Comparison of ENCODE assay signal across 19 mouse cellular contexts in the genomic region with DNA sequence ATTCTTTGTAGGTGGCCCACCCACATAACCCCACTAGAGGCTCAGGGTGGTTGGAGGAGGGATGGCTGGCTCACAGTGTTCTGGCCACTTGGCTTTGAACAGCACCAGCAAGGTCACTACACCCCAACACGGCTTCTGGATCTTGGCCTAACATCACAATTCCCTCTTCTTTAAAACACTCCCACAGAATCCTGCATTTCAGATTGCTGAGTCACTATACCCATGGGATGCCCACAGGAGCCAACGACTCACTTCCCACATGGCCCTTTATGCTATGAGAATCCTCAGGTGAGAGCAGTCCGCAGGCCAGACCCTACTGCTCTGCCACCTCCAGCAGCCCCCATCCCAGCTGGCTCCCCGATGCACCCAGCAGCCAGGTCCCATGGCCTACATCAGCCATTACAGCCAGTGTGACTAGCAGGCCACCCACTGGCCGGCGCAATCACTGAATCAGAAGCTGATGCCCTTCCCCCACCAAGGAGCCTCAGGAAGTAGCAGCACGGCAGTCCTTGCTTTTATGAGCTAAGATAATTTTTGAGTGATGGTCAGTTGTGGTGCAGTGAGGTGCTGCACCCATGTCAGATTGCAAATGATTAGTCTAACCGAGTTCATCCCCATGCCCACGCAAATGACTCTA. TPM values are rescaled to one million over a fixed set of nuclear protein-coding genes. Genes with fewer than 3 reads are reported as not detected.
DNase-seq lines count a peak whose midpoint lies in the region; ATAC-seq and TF ChIP-seq lines count a peak whose summit lies in the region.
"Had no signal": no experiment of that assay in that cellular context is flagged by ENCODE, and none has a peak within 500 bp of the region (broad histone marks: within the 10 kb centered on the region; RNA-seq: fewer than 3 reads in every experiment).

No protein-coding gene starts in this region.

- TF ChIP-seq POLR2A in kidney, adult 2 months (IDR thresholded peaks at IDR 0.05; ENCODE audit: low read depth, low read length), result no peak

- H3K9ac ChIP-seq in kidney, embryonic 16.5 days (replicated peaks; ENCODE audit: low read length), result no peak overlapping the region
- H3K9ac ChIP-seq: embryonic facial prominence, embryonic 13.5 days; lung, embryonic 15.5 days; neural tube, embryonic 13.5 days had no signal

- no peaks in the 10 kb centered on the region for H3K9me3 ChIP-seq in kidney, embryonic 16.5 days (ENCODE audit: low read length)
- H3K9me3 ChIP-seq: embryonic facial prominence, embryonic 13.5 days; lung, embryonic 15.5 days; neural tube, embryonic 13.5 days had no signal

- no peak overlapping the region for H3K4me2 ChIP-seq in kidney, embryonic 16.5 days (replicated peaks; ENCODE audit: low read depth, low read length)
- H3K4me2 ChIP-seq: embryonic facial prominence, embryonic 13.5 days; lung, embryonic 15.5 days; neural tube, embryonic 13.5 days had no signal

- H3K4me3 ChIP-seq in kidney, adult 2 months (ENCODE audit: insufficient read depth, low read depth, low read length), result no peak overlapping the region
- no peak overlapping the region for H3K4me3 ChIP-seq in kidney, embryonic 16.5 days (ENCODE audit: low read length)
- H3K4me3 ChIP-seq: embryonic facial prominence, embryonic 13.5 days; lung, embryonic 15.5 days; neural tube, embryonic 13.5 days had no signal

- no peaks in the 10 kb centered on the region; the same call in 1 of the 2 replicates for H3K36me3 ChIP-seq in kidney, adult 2 months (ENCODE audit: control insufficient read depth, insufficient read depth, low read length)
- no peaks in the 10 kb centered on the region for H3K36me3 ChIP-seq in kidney, embryonic 16.5 days (ENCODE audit: insufficient read depth, low read length)
- H3K36me3 ChIP-seq: embryonic facial prominence, embryonic 13.5 days; lung, embryonic 15.5 days; neural tube, embryonic 13.5 days had no signal

- 52% methylated on average over 9 of the region's 9 CpGs for WGBS in kidney, adult 2 months
- 65% methylated on average over 9 of the region's 9 CpGs for WGBS in kidney, embryonic 16.5 days

- no peaks in the 10 kb centered on the region for H3K27me3 ChIP-seq in kidney, adult 2 months (replicated peaks; ENCODE audit: control insufficient read depth, insufficient read depth, low read length)
- no peaks in the 10 kb centered on the region for H3K27me3 ChIP-seq in kidney, embryonic 16.5 days (ENCODE audit: insufficient read depth, low read length)
- H3K27me3 ChIP-seq: neural tube, embryonic 13.5 days had no signal

- H3K4me1 ChIP-seq in kidney, adult 2 months (ENCODE audit: control insufficient read depth, insufficient read depth, low read length), result peaks cover 7% of the 10 kb centered on the region; the same call in 1 of the 2 replicates
- peaks cover 14% of the 10 kb centered on the region for H3K4me1 ChIP-seq in kidney, embryonic 16.5 days (ENCODE audit: insufficient read depth, low read length)
- H3K4me1 ChIP-seq: lung, embryonic 15.5 days had no signal

- no peak overlapping the region for H3K27ac ChIP-seq in kidney, adult 2 months (ENCODE audit: insufficient read depth, low read depth, low read length)
- no peak overlapping the region for H3K27ac ChIP-seq in kidney, embryonic 16.5 days (ENCODE audit: low read length)
- H3K27ac ChIP-seq: embryonic facial prominence, embryonic 13.5 days; lung, embryonic 15.5 days; neural tube, embryonic 13.5 days had no signal

- no peak for TF ChIP-seq CTCF in kidney, adult 2 months (conservative IDR thresholded peaks at IDR 0.05; ENCODE audit: insufficient read depth, insufficient read length, low read depth, low read length)

- ATAC-seq in kidney, embryonic 16.5 days (ENCODE audit: low FRiP score, low TSS enrichment), result no peak
- ATAC-seq: forebrain, embryonic 14.5 days had no signal

- DNase-seq in kidney, adult 2 months, result peak; percentile 50
- peak; percentile 13 to 39 for DNase-seq in right cerebral cortex, adult 2 months (ENCODE audit: low spot score in 2 of 2)
- DNase-seq in right cerebral cortex, postnatal 14 days, result no peak
- DNase-seq in brain, adult 2 months (ENCODE audit: low read depth, low spot score), result peak; percentile 24
- peak; percentile 72 for DNase-seq in testis, postnatal 14 days (ENCODE audit: low spot score)
- no peak for DNase-seq in embryo, embryonic 9.5 days (ENCODE audit: extremely low spot score)
- DNase-seq: cerebellum, postnatal 25 days; gastrocnemius, postnatal 14 days; layer of hippocampus, postnatal 36 days; thymus, postnatal 4 days had no signal

RNA-seq across cellular contexts. Expression of a gene that starts 4.8 kb away (rescaled TPM):
- polyA plus RNA-seq in kidney, adult 2 months (2012; rRNA removed), result 424 and 448 TPM in 2 replicates
- 41.1 and 44.3 TPM in 2 replicates for polyA plus RNA-seq in kidney, embryonic 16.5 days (2015; fragmentation: Nextera tagmentation; extraction: Ambion mirVana)
- polyA plus RNA-seq: embryonic facial prominence, embryonic 13.5 days; forebrain, embryonic 14.5 days; heart, embryonic 14.5 days; hindbrain, embryonic 11.5 days; limb, embryonic 14.5 days; midbrain, postnatal 0 days; neural tube, embryonic 13.5 days had no signal

Comparison
In these comparisons a context has a peak if more than half of its experiments do, and no peak if none do; other contexts are left out.
1. DNase-seq: peak in kidney, adult 2 months (single experiment), right cerebral cortex, adult 2 months (2 of 2), brain, adult 2 months (single experiment) and testis, postnatal 14 days (single experiment); none in right cerebral cortex, postnatal 14 days (single experiment) and embryo, embryonic 9.5 days (single experiment).